Mouse (Mus musculus) yolk sac, embryonic 10.5 days (tissue): ENCODE data around the gene Creb3.
"Not testable (repeated sequence)": the region's sequence is repeated elsewhere in the genome, so short reads cannot be mapped to it uniquely, and the experiment has no call there.

Experiments
- DNase-seq: peaks from one replicate; pipeline ENCODE4 v3.0.0-alpha.2; 2017; ENCODE audit warnings: low spot score

The Creb3 gene

DNA sequence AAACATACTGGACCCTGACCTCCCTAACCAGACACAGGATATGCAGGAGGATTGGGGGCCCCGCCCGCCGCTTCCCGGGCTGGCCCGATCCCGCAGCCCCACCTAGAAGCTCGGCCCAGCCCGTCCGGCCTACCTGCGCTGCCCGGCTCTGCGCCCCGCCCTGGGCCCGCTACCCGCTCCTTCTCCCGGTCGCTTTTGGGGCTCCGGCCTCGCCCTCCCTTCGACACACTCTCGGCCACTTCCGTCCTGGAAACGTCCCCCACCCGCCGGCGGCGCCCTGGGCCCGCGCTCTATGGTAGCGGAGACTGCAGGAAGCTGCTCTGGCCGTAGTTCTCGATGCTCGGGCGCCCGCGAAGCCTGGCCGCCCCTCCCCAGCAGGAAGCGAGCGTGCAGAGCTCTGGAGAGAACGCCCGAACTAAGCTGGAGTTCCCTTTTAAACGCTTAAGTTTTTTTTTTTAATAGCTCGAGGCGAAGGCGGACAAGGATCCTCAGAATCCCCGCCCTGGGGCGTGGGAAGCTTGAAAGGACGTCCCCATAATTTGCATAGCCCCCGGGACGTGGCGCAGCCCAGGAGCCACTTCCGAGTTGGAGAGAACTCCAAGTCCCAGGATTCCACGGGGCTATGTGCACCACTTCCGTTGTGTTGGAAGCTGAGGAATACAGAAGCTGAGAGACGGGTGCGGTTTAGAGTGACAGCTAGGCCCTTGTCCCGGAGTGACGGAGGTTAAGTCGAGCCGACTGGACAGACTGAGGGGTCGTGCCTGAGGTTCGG lies at the start of gene Creb3, which contains the start of gene Tln1:
Gene Creb3, plus strand, starts transcription at position 336 of the 772 bp plus-strand sequence.
Gene Tln1, minus strand, starts transcription at position 695 of the 772 bp plus-strand sequence.
- peak; percentile 97 for DNase-seq

DNA sequence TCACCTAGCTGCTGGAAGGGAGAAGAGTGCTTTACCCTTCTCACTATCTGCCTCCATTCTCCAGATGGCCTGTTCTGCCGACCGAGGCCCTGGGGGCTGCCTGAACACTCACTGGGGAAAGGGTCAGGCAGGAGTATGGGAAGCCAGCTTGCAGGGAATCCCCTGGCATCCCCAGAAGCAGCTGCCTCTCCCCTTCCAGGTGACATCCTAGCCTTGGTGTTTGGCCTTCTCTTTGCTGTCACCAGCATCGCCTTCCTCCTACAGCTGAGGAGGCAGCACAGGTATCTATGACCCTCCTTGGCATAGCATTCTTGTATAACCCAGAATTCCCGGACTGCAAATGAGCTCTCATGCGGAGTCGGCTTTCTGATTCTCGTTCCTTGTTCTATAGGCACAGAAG lies 49.5 kb upstream of the Creb3 start:
- DNase-seq: no peak

DNA sequence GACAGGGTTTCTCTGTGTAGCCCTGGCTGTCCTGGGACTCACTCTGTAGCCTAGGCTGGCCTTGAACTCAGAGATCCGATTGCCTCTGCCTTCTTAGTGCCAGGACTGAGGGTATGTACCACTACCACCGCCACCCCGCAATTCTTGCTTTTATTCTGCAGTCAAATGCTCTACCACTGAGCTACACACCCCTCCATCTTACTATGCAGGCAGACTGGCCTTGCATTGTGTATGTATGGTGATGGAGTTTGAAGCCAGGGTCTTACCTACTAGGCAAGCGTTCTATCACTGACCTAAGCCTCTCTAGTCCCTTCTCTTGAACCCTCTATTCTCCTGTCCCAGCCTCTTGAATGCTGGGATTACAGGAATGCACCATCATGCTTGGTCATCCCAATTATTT lies 48.8 kb upstream of the Creb3 start:
- no peak for DNase-seq

DNA sequence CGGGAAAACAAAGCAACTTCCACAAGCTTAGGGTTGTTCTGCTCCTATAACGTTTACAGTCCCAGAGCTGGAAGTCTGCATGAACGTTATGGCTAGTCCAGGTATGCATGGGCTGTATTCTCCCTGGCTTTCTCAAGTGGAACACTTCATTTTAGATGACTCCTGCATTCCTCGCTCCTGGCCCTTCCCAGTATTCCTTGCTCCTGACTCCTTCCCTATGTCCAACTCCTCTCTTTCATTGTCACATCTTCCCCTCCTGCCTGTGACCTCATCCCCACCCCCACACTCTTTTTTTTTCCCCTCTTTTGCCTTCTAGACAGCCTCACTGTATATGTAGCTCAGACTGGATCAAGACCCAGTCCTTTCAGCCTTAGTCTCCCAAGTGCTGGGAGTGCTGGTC lies 48.3 kb upstream of the Creb3 start:
- DNase-seq: no peak

DNA sequence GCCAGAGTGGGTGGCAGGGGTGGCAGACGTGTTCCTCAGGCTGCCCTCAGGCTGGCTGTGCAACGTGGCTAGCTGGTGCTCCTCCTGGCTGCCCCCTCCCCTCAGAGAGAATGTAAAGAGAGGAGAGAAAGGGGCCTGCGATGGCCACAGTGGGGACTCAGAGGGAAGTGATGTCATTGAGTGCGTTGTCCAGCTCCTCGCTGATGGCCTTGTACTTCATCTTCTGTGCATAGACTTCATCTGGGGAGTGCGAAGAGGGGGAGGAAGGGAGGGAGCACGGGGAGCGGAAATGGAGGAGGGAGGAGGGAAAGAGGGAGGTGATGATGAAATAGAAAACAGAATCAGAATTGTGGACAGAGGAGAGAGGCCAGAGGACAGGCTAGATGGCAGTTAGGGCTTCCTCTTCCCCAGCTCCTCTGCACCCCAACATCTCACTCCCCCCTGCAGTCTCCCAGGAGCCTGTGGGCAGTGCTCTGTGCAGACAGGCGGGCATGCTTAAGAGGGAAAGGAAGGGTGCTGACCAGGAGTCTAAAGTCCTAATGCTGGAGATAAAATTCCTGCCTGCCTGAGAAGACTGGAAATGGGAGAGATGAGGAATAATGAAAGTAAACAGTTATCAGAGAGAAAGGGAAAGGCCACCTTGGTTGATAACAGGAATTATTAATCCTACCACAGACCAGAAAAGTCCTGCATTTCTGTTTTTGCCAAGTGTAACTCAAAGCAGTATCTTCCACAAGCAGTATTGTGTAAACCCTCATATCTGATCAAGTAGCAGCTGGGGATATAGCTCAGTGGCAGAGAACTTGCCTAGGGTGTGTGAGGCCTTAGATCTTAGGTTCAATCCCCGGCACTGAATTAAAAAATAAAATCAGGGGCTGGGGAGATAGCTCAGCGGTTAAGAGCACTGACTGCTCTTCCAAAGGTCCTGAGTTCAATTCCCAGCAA lies 46.1 kb upstream of the Creb3 start:
- DNase-seq: peak; percentile 12

DNA sequence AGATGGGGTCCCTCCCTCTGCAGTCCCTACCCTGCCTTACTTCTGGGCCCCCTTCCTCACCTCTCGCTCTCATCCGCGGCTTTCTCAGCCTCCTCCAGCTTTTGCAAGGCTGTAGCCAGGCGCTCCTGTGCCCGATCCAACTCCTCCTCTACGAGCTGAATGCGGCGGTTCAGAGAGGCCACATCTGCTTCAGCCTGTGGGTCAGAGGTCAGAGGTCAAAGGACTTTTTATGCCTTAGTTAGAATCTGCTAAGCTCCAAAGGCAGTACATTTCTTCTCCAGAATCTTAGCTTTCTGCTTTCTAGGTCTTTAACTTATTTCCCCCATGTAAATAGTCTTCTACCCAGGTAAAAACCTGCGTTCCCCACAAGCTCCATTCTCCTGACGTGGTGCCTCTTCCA lies 42.6 kb upstream of the Creb3 start:
- DNase-seq: peak; percentile 23

DNA sequence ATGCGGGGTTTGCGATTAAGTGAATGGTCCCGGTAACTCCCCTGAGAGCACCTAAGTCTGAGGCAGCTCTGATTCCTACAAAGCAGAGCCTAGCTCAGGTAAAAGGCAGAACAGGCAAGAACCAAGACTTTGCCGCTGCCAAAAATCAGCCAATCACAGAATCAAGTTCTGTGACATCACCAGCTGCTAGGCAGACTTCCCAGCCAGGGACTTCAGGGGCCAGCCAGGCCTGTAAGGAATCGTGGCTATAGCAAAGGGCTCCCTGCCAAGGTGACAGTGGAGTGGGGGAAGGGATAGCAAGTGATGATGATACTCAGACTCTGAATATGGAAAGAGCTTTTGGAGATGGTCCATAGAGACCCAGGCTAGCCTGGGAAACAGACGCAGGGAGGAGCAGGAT lies 42.2 kb upstream of the Creb3 start:
- DNase-seq: peak; percentile 85

DNA sequence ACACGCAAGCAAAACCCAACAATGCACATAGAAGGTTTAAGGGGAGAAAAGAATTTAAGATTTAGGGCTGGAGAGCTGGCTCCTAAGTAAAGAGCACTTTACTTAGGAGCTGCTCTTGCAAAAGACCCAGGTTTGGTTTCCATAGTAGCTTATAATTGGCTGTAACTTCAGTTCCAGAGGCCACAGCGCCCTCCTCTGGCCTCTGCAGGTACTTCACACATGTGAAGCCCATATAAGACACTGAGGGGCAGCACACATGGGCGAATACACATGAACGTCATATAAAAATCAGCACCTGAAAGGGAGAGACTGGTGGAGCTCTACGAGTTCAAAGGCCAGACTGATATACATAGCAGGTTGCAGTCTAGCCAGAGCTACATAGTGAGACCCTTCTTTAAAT lies 34.3 kb upstream of the Creb3 start:
- DNase-seq: no peak

DNA sequence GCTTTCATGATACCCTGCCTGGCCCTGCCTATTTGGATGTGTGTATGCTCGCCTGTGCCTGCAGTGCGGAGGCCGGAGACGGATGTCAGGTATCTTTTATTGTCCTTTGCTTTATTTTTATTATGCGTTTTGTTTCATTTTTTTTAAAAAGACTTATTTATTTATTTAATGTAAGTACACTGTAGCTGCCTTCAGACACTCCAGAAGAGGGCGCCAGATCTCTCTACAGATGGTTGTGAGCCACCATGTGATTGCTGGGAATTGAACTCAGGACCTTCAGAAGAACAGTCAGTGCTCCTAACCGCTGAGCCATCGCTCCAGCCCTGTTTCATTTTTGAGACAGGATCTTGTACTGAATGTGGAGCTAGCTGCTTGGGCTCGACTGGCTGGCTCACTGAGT lies 33.6 kb upstream of the Creb3 start:
- no peak for DNase-seq

DNA sequence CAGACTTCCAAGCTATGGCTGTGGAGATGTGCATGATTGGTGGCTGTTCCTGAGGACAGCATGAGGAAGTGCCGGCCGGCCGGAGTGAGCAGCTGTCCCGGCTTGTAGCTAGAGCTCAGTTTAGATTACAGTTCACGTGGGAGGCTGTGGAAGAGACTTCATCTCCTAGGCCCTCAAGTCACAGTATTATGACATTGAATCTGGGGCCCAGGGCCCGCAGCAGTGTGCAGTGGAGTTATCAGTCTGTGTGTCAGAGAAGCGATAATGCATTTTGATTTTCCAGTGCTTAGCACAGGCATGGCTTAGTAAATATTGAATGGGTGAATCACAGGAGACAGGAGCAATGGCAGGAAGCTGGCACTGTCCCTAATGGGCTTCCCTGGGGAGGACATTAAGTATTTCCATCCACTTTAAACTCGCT lies 32.0 kb upstream of the Creb3 start:
- no peak for DNase-seq

DNA sequence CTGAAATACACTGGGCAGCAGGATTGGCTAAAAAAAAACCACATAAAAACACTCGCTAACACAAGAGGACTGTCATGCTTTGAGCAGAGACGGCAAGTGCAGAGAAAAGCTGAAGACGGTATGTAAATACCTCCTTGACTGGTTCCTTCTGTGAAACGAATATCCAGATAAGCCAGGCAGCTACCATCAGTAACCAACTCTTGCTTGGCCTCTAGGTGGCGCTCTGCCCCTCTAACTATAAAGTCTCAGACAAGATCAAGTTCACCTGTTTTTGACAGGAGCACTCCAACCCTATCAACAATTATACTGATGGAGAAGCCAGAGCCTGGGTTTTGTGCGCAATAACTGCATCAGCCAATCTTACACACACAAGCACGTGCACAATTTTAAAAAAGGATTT lies 31.6 kb upstream of the Creb3 start:
- peak; percentile 56 for DNase-seq

DNA sequence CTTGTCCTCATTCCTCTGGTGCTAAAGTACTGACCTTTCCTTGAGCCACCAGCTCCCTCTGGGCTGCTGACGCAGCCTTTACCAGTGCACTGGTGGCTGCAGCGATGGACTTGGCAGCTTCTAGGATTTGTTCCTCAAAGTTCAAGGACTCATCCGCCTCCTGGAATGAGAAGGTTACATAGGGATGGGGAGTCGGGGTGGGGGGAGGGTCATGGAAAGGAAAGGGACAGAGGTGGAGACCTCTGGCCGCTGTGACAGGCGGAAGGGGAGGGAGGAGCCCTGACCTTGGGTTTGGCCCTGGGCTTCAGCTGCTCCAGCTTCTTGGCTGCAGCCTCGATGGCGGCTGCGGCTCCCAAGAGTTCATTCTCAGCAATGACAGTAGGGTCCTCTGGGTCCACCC lies 28.9 kb upstream of the Creb3 start:
- DNase-seq: no peak

DNA sequence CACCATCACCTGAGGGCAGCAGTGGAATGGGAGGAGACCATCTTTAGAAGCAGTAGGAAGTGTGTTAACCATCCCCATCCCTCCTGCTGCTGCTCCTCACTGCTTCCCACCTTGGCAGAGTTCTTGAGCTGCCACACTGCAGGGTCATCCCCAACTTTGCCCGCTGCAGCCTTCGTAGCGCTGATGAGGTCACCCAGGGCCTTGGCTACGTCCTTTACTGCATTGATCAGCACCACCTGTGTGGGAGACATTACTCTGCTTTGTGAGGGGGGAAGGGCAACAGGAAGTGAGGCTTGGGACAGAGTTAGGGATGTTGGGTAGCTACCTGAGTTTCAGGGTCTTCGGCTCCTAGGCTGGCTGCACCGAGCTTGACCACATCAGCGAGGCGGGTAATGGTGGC lies 26.5 kb upstream of the Creb3 start:
- no peak for DNase-seq

DNA sequence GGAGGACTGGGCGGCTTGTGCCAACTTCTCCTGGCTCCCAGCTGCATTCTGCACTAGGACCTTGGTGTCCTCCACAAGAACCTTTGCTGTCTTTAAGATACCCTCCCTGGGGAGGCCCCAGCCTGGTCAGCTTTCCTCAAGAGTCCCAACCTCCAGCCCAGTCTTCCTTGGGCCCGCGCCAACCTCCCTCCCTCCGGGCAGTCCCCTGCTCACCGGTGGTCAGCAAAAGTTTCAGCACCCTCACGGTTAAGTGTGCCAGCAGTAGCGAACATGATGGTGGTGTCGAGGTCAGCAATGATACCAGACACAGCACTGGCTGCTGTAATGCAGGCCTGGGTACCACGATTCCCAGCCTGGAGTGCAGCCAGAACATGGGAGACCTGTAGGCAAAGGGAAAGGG lies 26.1 kb upstream of the Creb3 start:
- no peak for DNase-seq

DNA sequence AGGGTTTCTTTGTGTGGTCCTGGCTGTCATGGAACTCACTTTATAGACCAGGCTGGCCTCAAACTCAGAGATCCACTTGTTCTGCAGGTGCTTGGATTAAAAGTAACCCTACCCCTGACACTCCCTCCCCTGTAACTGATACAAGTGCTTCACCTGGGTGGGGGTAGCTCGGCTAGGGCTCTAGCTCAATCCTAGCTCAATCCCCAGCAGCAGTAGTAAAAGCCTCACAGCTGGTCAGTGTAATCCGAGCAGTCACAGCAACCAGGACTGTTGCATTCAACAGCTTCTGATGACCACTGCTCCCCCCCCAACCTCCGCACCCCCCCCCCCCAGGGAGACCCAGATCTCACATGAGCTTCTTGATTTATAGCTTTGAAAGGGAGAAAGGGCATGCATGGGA lies 20.1 kb upstream of the Creb3 start:
- no peak for DNase-seq

DNA sequence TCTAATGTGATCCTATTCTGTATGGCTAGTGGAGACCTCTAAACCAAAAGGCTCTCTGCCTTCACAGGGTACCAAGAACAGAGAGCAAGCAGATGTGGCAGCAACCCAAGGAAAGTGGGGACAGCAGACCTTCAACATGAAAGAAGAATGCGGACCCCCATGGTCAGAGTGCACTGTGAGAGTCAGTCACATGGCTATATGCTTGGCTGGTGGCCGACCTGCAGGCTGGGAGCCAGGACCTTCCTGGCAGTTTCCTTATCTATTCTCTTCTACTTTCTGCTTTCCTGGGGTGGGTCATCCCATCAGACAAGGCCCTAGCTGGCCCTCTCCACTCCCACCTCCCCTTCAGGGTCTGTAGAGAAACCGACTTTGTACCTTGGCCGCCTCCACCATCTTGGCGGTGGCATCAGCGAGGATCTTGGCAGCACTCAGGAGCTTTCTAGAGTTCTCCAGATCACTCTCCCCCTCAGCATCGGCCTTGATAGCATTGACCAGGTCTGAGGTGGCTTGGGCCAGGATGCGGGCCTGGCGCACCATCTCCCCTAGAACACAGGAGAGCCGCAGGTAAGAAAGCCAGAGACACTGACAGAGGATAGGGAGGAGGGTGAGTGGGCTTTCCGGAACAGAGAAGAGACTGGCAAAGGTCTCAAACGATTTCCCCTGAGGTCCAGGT lies 15.6 kb upstream of the Creb3 start:
- DNase-seq: no peak

DNA sequence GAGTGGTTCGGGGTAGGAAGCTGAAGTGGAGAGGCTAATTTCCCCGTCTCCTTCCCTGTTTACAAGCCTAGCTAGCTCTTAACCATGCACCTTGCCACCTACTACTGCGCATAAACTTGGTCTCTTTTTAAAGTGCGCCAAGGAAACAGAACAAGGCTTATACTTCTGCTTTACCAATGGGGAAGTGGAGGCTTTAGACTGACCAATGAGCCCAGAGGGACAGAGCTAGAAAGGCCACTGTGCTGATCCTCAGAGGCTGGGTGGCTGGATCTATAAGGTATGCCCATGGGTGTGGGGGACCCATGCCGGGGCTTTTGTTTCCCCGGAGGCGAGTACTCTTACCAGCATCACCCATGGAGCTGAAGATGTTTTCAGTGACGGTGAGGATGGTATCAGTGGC lies 15.0 kb upstream of the Creb3 start:
- no peak for DNase-seq

DNA sequence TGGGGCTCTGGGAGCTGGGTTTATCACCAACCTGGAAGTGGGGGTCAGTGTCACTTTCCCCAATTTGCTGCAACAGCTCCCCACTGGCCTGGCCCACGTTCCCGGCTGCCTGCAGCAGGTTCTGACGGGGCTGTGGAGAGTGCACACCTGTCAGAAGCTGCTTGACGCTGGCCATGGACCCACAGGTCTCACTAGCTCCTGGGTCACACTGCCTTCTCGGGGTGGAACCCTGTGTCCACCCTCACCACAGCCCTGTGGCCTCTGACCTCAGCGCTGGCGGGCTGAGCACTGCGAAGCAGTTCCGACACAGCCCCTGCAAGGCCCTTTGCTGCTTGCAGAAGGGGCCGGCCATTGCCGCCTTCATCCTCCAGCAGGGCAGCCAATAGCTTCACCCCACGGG lies 13.1 kb upstream of the Creb3 start:
- DNase-seq: no peak

DNA sequence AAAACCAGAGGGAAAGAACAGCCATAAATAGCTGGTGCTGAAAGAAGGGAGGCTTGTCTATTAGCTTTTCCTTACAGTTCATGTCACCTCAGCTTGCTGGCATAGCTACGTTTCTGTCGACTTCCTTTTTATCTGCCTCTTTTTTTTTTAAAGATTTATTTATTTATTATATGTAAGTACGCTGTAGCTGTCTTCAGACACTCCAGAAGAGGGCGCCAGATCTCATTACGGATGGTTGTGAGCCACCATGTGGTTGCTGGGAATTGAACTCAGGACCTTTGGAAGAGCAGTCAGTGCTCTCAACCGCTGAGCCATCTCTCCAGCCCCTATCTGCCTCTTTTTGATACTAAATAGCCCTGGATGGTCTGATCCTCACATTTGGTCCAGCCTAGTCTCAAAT lies 10.3 kb upstream of the Creb3 start:
- not testable (repeated sequence) for DNase-seq

DNA sequence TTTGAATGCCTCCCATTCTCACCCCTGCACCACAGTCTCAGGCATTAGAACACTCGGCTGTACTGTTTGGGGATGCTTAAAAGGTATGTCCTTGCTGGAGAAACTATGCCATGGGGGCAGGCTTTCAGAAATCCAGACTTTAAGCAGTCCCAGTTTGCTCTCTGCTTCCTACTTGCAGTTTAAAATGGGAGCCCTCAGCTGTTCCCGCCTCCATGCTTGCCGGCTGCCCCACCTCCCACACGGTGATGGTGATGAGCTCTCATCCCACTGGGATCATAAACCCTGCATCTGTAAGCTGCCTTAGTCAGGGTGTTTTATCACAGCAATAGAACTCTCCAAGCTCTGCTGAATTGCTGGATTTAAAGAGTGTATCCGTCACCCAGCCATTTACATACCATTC lies 9.7 kb upstream of the Creb3 start:
- DNase-seq: no peak

DNA sequence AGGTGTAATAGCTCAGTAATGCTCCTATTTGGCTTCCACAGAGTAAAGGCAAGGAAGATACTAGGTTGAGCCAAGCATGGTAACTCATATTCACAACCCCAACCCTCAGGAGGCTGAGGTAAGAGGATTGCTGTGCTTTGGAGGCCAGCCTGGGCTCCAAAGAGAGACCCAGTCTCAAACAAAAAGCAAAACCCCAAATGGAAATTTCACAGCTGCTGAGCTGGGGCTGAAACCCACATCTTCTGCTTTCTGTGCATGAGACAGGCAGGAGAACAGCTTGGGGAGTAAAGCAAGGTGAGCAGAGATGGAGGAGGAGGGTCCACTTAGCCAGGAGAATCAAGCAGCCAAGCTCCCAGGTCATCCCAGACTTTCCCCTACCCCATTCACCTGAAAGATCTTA lies 8.2 kb upstream of the Creb3 start:
- DNase-seq: no peak

DNA sequence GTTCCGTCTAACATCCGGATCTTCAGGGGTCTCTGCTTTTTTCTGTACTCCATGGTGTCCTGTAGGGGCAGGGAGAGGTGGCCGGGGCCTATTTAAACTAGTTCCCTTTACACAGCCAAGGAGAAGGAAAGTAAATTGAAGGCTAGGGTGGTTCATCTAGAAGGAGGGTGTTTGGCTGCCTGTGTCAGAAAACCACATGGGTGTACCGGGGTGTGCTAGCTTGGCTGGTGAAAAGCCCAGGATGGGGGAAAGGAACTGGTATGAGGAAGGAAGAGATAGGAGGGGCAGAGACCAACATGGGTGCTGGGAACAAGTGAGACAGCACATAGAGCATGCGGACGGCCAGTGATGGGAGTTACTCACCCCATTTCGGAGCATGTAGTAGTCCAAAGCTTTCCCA lies 6.2 kb upstream of the Creb3 start:
- no peak for DNase-seq
